Mouse (Mus musculus): ENCODE measurements around the gene Pidd1.

Gene Pidd1

GRCm38 (mm10) chr7:141443828-141444237 is at the start of gene Pidd1:
Gene Pidd1, minus strand, starts transcription at chr7:141444025.
- DNase-seq (ENCODE audit: low spot score) = peak; percentile 91

- DNase-seq (ENCODE audit: low spot score) = no peak
Observed at GRCm38 (mm10) chr7:141492738-141493137, 48.9 kb upstream of the Pidd1 start.

GRCm38 (mm10) chr7:141491151-141491550 is 47.3 kb upstream of the Pidd1 start:
- no peak for DNase-seq (ENCODE audit: low spot score)

GRCm38 (mm10) chr7:141487141-141487540 is 43.3 kb upstream of the Pidd1 start:
- DNase-seq (ENCODE audit: low spot score) = no peak

GRCm38 (mm10) chr7:141486239-141486638 is 42.4 kb upstream of the Pidd1 start:
- no peak for DNase-seq (ENCODE audit: low spot score)

- no peak for DNase-seq (ENCODE audit: low spot score)
Observed at GRCm38 (mm10) chr7:141485606-141486005, 41.8 kb upstream of the Pidd1 start.

- DNase-seq (ENCODE audit: low spot score) = no peak
Observed at GRCm38 (mm10) chr7:141485186-141485585, 41.4 kb upstream of the Pidd1 start.

- no peak for DNase-seq (ENCODE audit: low spot score)
Observed at GRCm38 (mm10) chr7:141484186-141485120, 40.6 kb upstream of the Pidd1 start.

GRCm38 (mm10) chr7:141483114-141483653 is 39.4 kb upstream of the Pidd1 start:
- no peak for DNase-seq (ENCODE audit: low spot score)

- no peak for DNase-seq (ENCODE audit: low spot score)
Observed at GRCm38 (mm10) chr7:141482531-141483024, 38.8 kb upstream of the Pidd1 start.

- DNase-seq (ENCODE audit: low spot score) = peak; percentile 59
Observed at GRCm38 (mm10) chr7:141481498-141482401, 37.9 kb upstream of the Pidd1 start.

- peak; percentile 88 for DNase-seq (ENCODE audit: low spot score)
Observed at GRCm38 (mm10) chr7:141480842-141481497, 37.1 kb upstream of the Pidd1 start.

GRCm38 (mm10) chr7:141478270-141478748 is 34.5 kb upstream of the Pidd1 start:
- no peak for DNase-seq (ENCODE audit: low spot score)

GRCm38 (mm10) chr7:141477578-141478269 is 33.9 kb upstream of the Pidd1 start:
- no peak for DNase-seq (ENCODE audit: low spot score)

- no peak for DNase-seq (ENCODE audit: low spot score)
Observed at GRCm38 (mm10) chr7:141476981-141477370, 33.2 kb upstream of the Pidd1 start.

GRCm38 (mm10) chr7:141476226-141476980 is 32.6 kb upstream of the Pidd1 start:
- peak; percentile 70 for DNase-seq (ENCODE audit: low spot score)

- no peak for DNase-seq (ENCODE audit: low spot score)
Observed at GRCm38 (mm10) chr7:141475805-141476158, 32.0 kb upstream of the Pidd1 start.

- peak; percentile 88 for DNase-seq (ENCODE audit: low spot score)
Observed at GRCm38 (mm10) chr7:141475011-141475804, 31.4 kb upstream of the Pidd1 start, which contains the start of the genes Polr2l and Tspan4. Gene Polr2l, minus strand, starts transcription at chr7:141475132. Gene Tspan4, plus strand, starts transcription at chr7:141475240.

- DNase-seq (ENCODE audit: low spot score) = no peak
Observed at GRCm38 (mm10) chr7:141474160-141474559, 30.3 kb upstream of the Pidd1 start.
